Mouse (Mus musculus): ENCODE measurements around the gene Prdx1.

DNA sequence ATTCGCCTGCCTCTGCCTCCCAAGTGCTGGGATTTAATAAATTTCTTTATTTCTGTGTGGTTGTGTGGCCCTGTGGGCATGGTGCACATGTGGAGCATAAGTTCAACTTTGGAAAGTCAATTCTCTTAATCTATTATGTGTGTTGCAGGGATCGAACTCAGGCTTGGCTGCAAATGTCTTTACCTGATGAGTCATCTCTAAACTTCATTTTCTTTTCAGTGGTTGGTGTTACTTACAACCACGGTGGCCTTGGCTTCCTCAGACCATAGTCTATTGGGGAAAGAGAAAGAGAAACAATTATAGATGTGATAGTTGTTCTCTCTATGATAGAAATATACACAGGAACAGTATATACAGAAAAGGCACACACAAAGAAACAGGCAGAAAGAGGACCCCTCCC is 9.3 kb upstream of the Prdx1 start:
- TF ChIP-seq CTCF (IDR thresholded peaks at IDR 0.05; ENCODE audit: low read depth, low read length) = no peak
- TF ChIP-seq POLR2A (IDR thresholded peaks at IDR 0.05; ENCODE audit: extremely low read depth, insufficient read depth, low read length) = no peak
